Comparison of ENCODE assay signal across 8 mouse cellular contexts in the genomic region with DNA sequence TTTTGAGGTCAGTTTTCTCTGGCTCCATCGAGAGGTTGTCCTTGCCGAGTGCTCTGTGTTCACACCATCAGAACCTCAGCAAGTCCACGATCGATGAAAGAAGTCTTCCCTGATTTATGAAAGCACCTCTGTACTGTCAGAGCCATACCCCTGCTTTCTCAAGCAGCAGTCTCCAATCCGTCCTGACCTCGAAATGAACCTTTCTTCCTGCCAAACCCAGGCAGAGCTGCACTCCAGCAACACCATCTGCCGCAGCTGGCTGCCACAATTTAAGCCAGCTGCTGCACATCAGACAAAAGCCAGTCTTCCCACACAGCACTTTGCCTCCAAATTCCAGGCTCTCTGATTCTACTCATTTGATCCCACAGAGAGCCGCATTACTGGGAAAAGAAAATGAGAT. TPM values are rescaled to one million over a fixed set of nuclear protein-coding genes. Genes with fewer than 3 reads are reported as not detected.
A peak's percentile ranks its signal among the peaks of the same experiment; 100 is the strongest.
DNase-seq lines count a peak whose midpoint lies in the region; ATAC-seq lines count a peak whose summit lies in the region.

No protein-coding gene starts in this region.

- peak overlapping the region; percentile 19; the same call in 1 of the 2 replicates for H3K4me2 ChIP-seq in heart, embryonic 12.5 days
- H3K4me2 ChIP-seq in limb, embryonic 11.5 days (ENCODE audit: low read depth, severe bottlenecking) = no peak overlapping the region
- 0 out of 2 replicates have a peak overlapping the region, but pooled peaks have one; percentile 11 for H3K4me2 ChIP-seq in neural tube, embryonic 14.5 days (ENCODE audit: low read depth, low read length)

- H3K27ac ChIP-seq in heart, embryonic 12.5 days (ENCODE audit: poor library complexity, severe bottlenecking) = no peak overlapping the region
- H3K27ac ChIP-seq in limb, embryonic 11.5 days (replicated peaks; ENCODE audit: low read depth, low read length) = no peak overlapping the region
- peak overlapping the region; percentile 35; the same call in 1 of the 2 replicates for H3K27ac ChIP-seq in neural tube, embryonic 14.5 days (ENCODE audit: low read depth, low read length)

- no peaks in the 10 kb centered on the region for H3K36me3 ChIP-seq in heart, embryonic 12.5 days
- H3K36me3 ChIP-seq in limb, embryonic 11.5 days (ENCODE audit: control insufficient read depth, insufficient read depth, low read length) = no peaks in the 10 kb centered on the region
- no peaks in the 10 kb centered on the region for H3K36me3 ChIP-seq in neural tube, embryonic 14.5 days (ENCODE audit: control insufficient read depth, insufficient read depth, low read length)

- peak; percentile 31 for DNase-seq in left cerebral cortex, adult 11 months (ENCODE audit: low spot score)
- no peak for DNase-seq in left cerebral cortex, adult 9 months (ENCODE audit: low spot score in 2 of 2)
- peak; percentile 50 for DNase-seq in embryo, embryonic 11.5 days (ENCODE audit: low read depth, low spot score)
- peak; percentile 74 for DNase-seq in limb, embryonic 11.5 days (ENCODE audit: low spot score)
- no peak for DNase-seq in spleen, adult 12 weeks (ENCODE audit: low spot score)
- DNase-seq in cerebellum, adult 11 months = no peak

- H3K9me3 ChIP-seq in heart, embryonic 12.5 days (replicated peaks) = no peaks in the 10 kb centered on the region
- H3K9me3 ChIP-seq in limb, embryonic 11.5 days (ENCODE audit: control insufficient read depth, low read length) = no peaks in the 10 kb centered on the region
- no peaks in the 10 kb centered on the region for H3K9me3 ChIP-seq in neural tube, embryonic 14.5 days (ENCODE audit: control insufficient read depth, low read length)

- 32% methylated on average over 8 of the region's 8 CpGs for WGBS in heart, embryonic 12.5 days
- 7% methylated on average over 8 of the region's 8 CpGs for WGBS in limb, embryonic 11.5 days
- WGBS in neural tube, embryonic 14.5 days = 7% methylated on average over 8 of the region's 8 CpGs

- ATAC-seq in heart, embryonic 12.5 days (ENCODE audit: insufficient number of reproducible peaks, low FRiP score) = 0 out of 2 replicates have a peak, but pooled peaks have one; percentile 33
- ATAC-seq in limb, embryonic 11.5 days (ENCODE audit: insufficient number of reproducible peaks, low FRiP score, low TSS enrichment, low read depth) = peak; percentile 78; the same call in 1 of the 2 replicates
- ATAC-seq in neural tube, embryonic 14.5 days (ENCODE audit: low read depth) = peak; percentile 88

- no peaks in the 10 kb centered on the region for H3K27me3 ChIP-seq in heart, embryonic 12.5 days (replicated peaks)
- H3K27me3 ChIP-seq in limb, embryonic 11.5 days (ENCODE audit: control insufficient read depth, insufficient read depth, low read length) = no peaks in the 10 kb centered on the region
- no peaks in the 10 kb centered on the region for H3K27me3 ChIP-seq in neural tube, embryonic 14.5 days (ENCODE audit: control insufficient read depth, insufficient read depth, low read length)

- no peak overlapping the region for H3K4me3 ChIP-seq in heart, embryonic 12.5 days
- no peak overlapping the region for H3K4me3 ChIP-seq in limb, embryonic 11.5 days (ENCODE audit: low read depth, low read length)
- no peak overlapping the region for H3K4me3 ChIP-seq in neural tube, embryonic 14.5 days (ENCODE audit: low read depth, low read length)

- no peak overlapping the region for H3K9ac ChIP-seq in heart, embryonic 12.5 days
- H3K9ac ChIP-seq in limb, embryonic 11.5 days (ENCODE audit: low read length) = no peak overlapping the region
- H3K9ac ChIP-seq in neural tube, embryonic 14.5 days (replicated peaks; ENCODE audit: low read depth, low read length) = no peak overlapping the region

- H3K4me1 ChIP-seq in heart, embryonic 12.5 days (replicated peaks) = peaks cover 6% of the 10 kb centered on the region; the same call in 1 of the 2 replicates
- H3K4me1 ChIP-seq in limb, embryonic 11.5 days (ENCODE audit: control insufficient read depth, insufficient read depth, low read length) = 0 out of 2 replicates have a peak, but pooled peaks cover 8% of the 10 kb centered on the region
- peaks cover 12% of the 10 kb centered on the region; the same call in 1 of the 2 replicates for H3K4me1 ChIP-seq in neural tube, embryonic 14.5 days (ENCODE audit: control insufficient read depth, insufficient read depth, low read length)

RNA-seq across cellular contexts. Expression of gene Gm527, which starts 15.2 kb away (rescaled TPM):
- polyA plus RNA-seq in heart, embryonic 12.5 days (2016; fragmentation: Nextera tagmentation; extraction: Ambion mirVana) = 2.2 and 2.6 TPM in 2 replicates
- polyA plus RNA-seq in limb, embryonic 11.5 days (2014; fragmentation: Nextera tagmentation; extraction: Ambion mirVana) = 2.1 and 2.4 TPM in 2 replicates
- 4.4 and 5.1 TPM in 2 replicates for polyA plus RNA-seq in neural tube, embryonic 14.5 days (2014; fragmentation: Nextera tagmentation; extraction: Ambion mirVana)

Comparison
In these comparisons a context has a peak if more than half of its experiments do, and no peak if none do; other contexts are left out.
1. DNase-seq: peak in left cerebral cortex, adult 11 months (single experiment), embryo, embryonic 11.5 days (single experiment) and limb, embryonic 11.5 days (single experiment); none in left cerebral cortex, adult 9 months (0 of 2), spleen, adult 12 weeks (single experiment) and cerebellum, adult 11 months (single experiment).
2. ATAC-seq: peak in every context shown above with its lines; median percentile 88 in neural tube, embryonic 14.5 days; 78 in limb, embryonic 11.5 days; 33 in heart, embryonic 12.5 days.